Mouse (Mus musculus): Measurements from ENCODE around the gene Cracr2a. TPM values are rescaled to one million over a fixed set of nuclear protein-coding genes. Genes with fewer than 3 reads are reported as not detected.

Cracr2a gene
- polyA plus RNA-seq, 1 experiment from 2014 or later, result 0.96 TPM

DNA sequence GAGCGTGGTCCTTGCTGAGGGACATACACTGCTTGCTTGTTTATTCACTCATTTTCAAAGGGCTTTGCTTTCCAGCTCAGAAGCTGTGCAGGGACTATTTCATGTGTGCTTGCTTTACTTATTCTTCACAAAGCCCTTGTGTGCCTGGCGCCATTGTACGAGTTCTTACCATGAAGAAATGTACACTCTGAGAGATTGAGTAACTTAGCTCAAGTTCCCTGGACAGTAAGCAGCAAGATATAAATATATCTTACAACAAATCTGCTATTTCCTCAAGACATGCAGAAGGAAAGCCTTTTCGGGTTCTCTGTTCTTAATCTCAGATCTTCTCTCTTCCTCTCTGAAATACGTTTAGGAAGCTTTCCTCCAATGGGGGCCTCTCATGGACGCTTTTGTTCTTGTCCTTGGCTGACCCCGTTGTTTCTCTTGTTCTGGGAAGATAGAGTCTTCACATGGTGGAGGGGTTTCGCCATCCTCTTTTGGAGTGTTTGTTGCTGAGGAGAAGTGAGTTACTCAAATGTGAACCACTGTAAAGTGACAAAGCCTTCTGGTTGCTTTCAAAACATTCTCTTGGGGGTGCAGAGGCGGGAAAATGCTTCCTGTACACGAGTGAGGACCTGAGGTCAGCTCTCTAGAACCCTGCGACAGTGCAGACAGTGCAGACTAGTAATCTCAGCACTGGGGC lies 12.8 kb downstream of the Cracr2a start:
- 52% methylated on average over 11 of the region's 11 CpGs for WGBS
- no peak for TF ChIP-seq CTCF (IDR thresholded peaks at IDR 0.05; ENCODE audit: low read depth)
- no peaks in the 10 kb centered on the region for H3K36me3 ChIP-seq (ENCODE audit: insufficient read depth, low read length)
- no peaks in the 10 kb centered on the region for H3K9me3 ChIP-seq (replicated peaks; ENCODE audit: low read length)
- H3K27ac ChIP-seq, result no peak overlapping the region
- no peaks in the 10 kb centered on the region for H3K27me3 ChIP-seq (ENCODE audit: insufficient read depth, low read length)
- DNase-seq (ENCODE audit: low spot score) (peak; percentile 25), ATAC-seq (replicated peaks; ENCODE audit: low FRiP score, low read depth) (no peak)
- H3K9ac ChIP-seq (ENCODE audit: low read depth, low read length), result no peak overlapping the region
- H3K4me3 ChIP-seq (replicated peaks; ENCODE audit: low read depth, low read length), result no peak overlapping the region
- no peak overlapping the region for H3K4me2 ChIP-seq (ENCODE audit: low read length)
- no peaks in the 10 kb centered on the region; the same call in 1 of the 2 replicates for H3K4me1 ChIP-seq (replicated peaks; ENCODE audit: insufficient read depth, low read length)

GRCm38 (mm10) chr6:127575194-127575593 lies 14.1 kb downstream of the Cracr2a start:
- Histone ChIP-seq H3K36me3 (ENCODE audit: insufficient read depth, low read length) (no peaks in the 10 kb centered on the region), H3K4me3 (replicated peaks; ENCODE audit: low read depth, low read length) (no peak overlapping the region), H3K9ac (ENCODE audit: low read depth, low read length) (no peak overlapping the region), H3K4me1 (replicated peaks; ENCODE audit: insufficient read depth, low read length) (no peaks in the 10 kb centered on the region; the same call in 1 of the 2 replicates), H3K4me2 (ENCODE audit: low read length) (no peak overlapping the region), H3K27ac (no peak overlapping the region), H3K27me3 (ENCODE audit: insufficient read depth, low read length) (no peaks in the 10 kb centered on the region), H3K9me3 (replicated peaks; ENCODE audit: low read length) (no peaks in the 10 kb centered on the region)
- DNase-seq (ENCODE audit: low spot score), result no peak
- no peak for ATAC-seq (replicated peaks; ENCODE audit: low FRiP score, low read depth)
- no peak for TF ChIP-seq CTCF (IDR thresholded peaks at IDR 0.05; ENCODE audit: low read depth)
- WGBS, result 90% methylated on average over 2 of the region's 2 CpGs

- Histone ChIP-seq H3K27ac (no peak overlapping the region), H3K4me3 (replicated peaks; ENCODE audit: low read depth, low read length) (no peak overlapping the region), H3K4me1 (replicated peaks; ENCODE audit: insufficient read depth, low read length) (peaks cover 4% of the 10 kb centered on the region; the same call in 1 of the 2 replicates), H3K27me3 (ENCODE audit: insufficient read depth, low read length) (no peaks in the 10 kb centered on the region), H3K4me2 (ENCODE audit: low read length) (no peak overlapping the region), H3K9me3 (replicated peaks; ENCODE audit: low read length) (no peaks in the 10 kb centered on the region), H3K36me3 (ENCODE audit: insufficient read depth, low read length) (no peaks in the 10 kb centered on the region), H3K9ac (ENCODE audit: low read depth, low read length) (no peak overlapping the region)
- WGBS, result 62% methylated on average over 4 of the region's 4 CpGs
- DNase-seq (ENCODE audit: low spot score) (no peak), ATAC-seq (replicated peaks; ENCODE audit: low FRiP score, low read depth) (no peak)
- TF ChIP-seq CTCF (IDR thresholded peaks at IDR 0.05; ENCODE audit: low read depth), result no peak
Measured at GRCm38 (mm10) chr6:127577688-127578087, 16.6 kb downstream of the Cracr2a start.

DNA sequence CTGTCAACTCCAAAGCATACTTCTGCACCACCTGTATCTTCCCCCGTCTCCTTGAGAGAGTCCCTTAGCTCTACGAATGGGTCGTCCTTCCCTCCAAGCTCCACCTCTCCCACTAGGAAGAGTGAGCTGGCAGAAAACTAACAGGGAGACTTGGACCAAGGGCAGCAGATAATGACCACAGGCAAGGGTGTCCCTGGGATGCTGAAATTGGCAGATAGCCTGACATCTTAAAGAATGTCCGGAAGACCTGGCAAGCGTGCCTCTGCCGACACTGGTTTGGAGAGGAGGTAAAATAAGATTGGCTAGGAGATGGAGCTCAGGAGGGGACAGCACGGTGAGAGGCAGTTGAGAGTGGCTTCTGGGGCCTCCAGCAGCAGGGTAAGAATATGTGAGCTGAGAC lies 17.2 kb downstream of the Cracr2a start:
- no peak overlapping the region for H3K4me3 ChIP-seq (replicated peaks; ENCODE audit: low read depth, low read length)
- H3K9ac ChIP-seq (ENCODE audit: low read depth, low read length), result no peak overlapping the region
- no peaks in the 10 kb centered on the region for H3K27me3 ChIP-seq (ENCODE audit: insufficient read depth, low read length)
- ATAC-seq (replicated peaks; ENCODE audit: low FRiP score, low read depth), result no peak
- WGBS, result 31% methylated on average over 7 of the region's 7 CpGs
- DNase-seq (ENCODE audit: low spot score), result peak; percentile 27
- no peaks in the 10 kb centered on the region for H3K9me3 ChIP-seq (replicated peaks; ENCODE audit: low read length)
- no peak overlapping the region for H3K27ac ChIP-seq
- H3K4me1 ChIP-seq (replicated peaks; ENCODE audit: insufficient read depth, low read length), result peaks cover 5% of the 10 kb centered on the region; the same call in 1 of the 2 replicates
- H3K36me3 ChIP-seq (ENCODE audit: insufficient read depth, low read length), result no peaks in the 10 kb centered on the region
- no peak overlapping the region for H3K4me2 ChIP-seq (ENCODE audit: low read length)
- no peak for TF ChIP-seq CTCF (IDR thresholded peaks at IDR 0.05; ENCODE audit: low read depth)

DNA sequence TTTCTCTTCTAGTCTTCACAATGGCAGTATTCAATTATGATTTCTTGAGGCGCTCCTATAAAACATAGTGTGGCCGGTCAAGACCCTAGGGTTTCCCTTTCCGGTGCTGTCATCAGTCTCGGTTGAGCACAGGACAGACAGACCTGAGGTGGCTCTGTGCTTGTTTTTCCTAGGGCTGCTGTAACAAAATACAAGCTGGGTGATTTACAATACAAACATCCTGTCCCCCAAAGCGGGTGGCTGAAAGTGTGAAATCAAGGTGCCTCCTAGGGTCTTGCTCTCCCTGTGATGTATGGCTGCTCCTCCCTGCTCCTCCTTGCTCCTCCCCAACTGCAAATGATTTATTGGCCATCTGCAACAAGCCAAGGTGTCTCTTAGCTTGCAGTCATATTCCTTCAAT lies 17.7 kb downstream of the Cracr2a start:
- no peaks in the 10 kb centered on the region for H3K36me3 ChIP-seq (ENCODE audit: insufficient read depth, low read length)
- DNase-seq (ENCODE audit: low spot score), result peak; percentile 69

DNA sequence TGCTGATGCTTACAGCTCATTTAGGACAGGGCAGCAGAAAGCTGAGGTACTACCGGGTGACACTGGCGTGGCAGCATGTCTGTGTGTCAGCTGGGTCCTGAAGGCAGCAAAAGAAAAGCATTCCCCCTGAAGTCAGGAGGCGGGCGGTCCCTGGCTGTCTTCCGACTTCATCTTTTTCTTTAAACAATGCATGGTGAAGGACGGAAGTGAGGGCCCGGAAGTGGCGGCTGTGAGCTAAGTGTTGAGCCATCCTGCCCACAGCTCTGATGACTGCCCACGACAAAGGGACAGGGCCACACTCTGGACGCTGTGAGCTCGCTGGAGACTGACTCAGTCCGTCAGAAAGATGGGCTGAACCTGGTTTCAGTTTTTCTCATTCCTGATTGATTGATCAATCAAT lies 20.8 kb downstream of the Cracr2a start:
- Histone ChIP-seq H3K36me3 (ENCODE audit: insufficient read depth, low read length) (no peaks in the 10 kb centered on the region), H3K27me3 (ENCODE audit: insufficient read depth, low read length) (no peaks in the 10 kb centered on the region), H3K27ac (no peak overlapping the region), H3K4me2 (ENCODE audit: low read length) (peak overlapping the region; percentile 56), H3K9ac (ENCODE audit: low read depth, low read length) (no peak overlapping the region), H3K4me1 (replicated peaks; ENCODE audit: insufficient read depth, low read length) (peaks cover 5% of the 10 kb centered on the region; the same call in 1 of the 2 replicates), H3K9me3 (replicated peaks; ENCODE audit: low read length) (no peaks in the 10 kb centered on the region), H3K4me3 (replicated peaks; ENCODE audit: low read depth, low read length) (peak overlapping the region; percentile 3; the same call in 1 of the 2 replicates)
- TF ChIP-seq CTCF (IDR thresholded peaks at IDR 0.05; ENCODE audit: low read depth), result no peak
- WGBS, result 53% methylated on average over 12 of the region's 12 CpGs
- ATAC-seq (replicated peaks; ENCODE audit: low FRiP score, low read depth) (no peak), DNase-seq (ENCODE audit: low spot score) (no peak)

More for the DNA sequence above, 17.7 kb downstream of the Cracr2a start:
- Histone ChIP-seq H3K9ac (ENCODE audit: low read depth, low read length) (no peak overlapping the region), H3K4me2 (ENCODE audit: low read length) (no peak overlapping the region), H3K9me3 (replicated peaks; ENCODE audit: low read length) (no peaks in the 10 kb centered on the region), H3K27ac (no peak overlapping the region), H3K4me3 (replicated peaks; ENCODE audit: low read depth, low read length) (no peak overlapping the region), H3K4me1 (replicated peaks; ENCODE audit: insufficient read depth, low read length) (peaks cover 5% of the 10 kb centered on the region; the same call in 1 of the 2 replicates), H3K27me3 (ENCODE audit: insufficient read depth, low read length) (no peaks in the 10 kb centered on the region)
- 23% methylated on average over 5 of the region's 5 CpGs for WGBS
- no peak for TF ChIP-seq CTCF (IDR thresholded peaks at IDR 0.05; ENCODE audit: low read depth)
- no peak; the same call in 1 of the 2 replicates for ATAC-seq (replicated peaks; ENCODE audit: low FRiP score, low read depth)

Data from kidney, postnatal 0 days (tissue).